ENCODE assay signal across 10 mouse cellular contexts in the genomic region with DNA sequence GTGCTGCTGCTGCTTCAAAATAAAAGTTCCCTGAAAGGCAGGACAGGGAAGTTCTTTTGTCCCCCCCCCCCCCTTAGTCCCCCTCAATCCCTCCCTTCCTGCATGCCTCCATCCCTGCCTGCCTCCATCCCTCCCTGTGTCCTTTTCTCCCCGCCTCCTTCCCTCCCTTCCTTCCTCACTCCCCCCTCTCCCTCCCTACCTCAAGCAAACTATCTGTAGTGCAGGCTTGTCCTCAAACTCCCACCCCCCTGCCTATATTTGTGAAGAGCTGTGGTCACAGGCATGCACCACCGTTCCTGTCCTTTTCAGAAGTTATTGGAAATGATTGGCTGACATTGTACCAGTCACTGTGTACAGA.
DNase-seq lines count a peak whose midpoint lies in the region; ATAC-seq and TF ChIP-seq lines count a peak whose summit lies in the region.
"Had no signal": no experiment of that assay in that cellular context is flagged by ENCODE, and none has a peak within 500 bp of the region (broad histone marks: within the 10 kb centered on the region; RNA-seq: fewer than 3 reads in every experiment).

No protein-coding gene starts in this region.

- H3K4me2 ChIP-seq in hindbrain, embryonic 11.5 days (replicated peaks; ENCODE audit: low read depth, low read length) = no peak overlapping the region
- H3K4me2 ChIP-seq in hindbrain, postnatal 0 days (ENCODE audit: low read depth, low read length) = no peak overlapping the region
- H3K4me2 ChIP-seq in hindbrain, embryonic 13.5 days = no peak overlapping the region
- 0 out of 2 replicates have a peak overlapping the region, but pooled peaks have one; percentile 32 for H3K4me2 ChIP-seq in stomach, postnatal 0 days (replicated peaks; ENCODE audit: low read depth)
- H3K4me2 ChIP-seq: liver, embryonic 12.5 days had no signal

- H3K36me3 ChIP-seq in hindbrain, embryonic 11.5 days (ENCODE audit: control insufficient read depth, insufficient read depth, low read length) = no peaks in the 10 kb centered on the region
- H3K36me3 ChIP-seq in hindbrain, postnatal 0 days (ENCODE audit: insufficient read depth, low read length) = no peaks in the 10 kb centered on the region
- H3K36me3 ChIP-seq in testis, adult 2 months (ENCODE audit: control insufficient read depth, insufficient read depth, low read length) = no peaks in the 10 kb centered on the region
- no peaks in the 10 kb centered on the region for H3K36me3 ChIP-seq in hindbrain, embryonic 13.5 days
- no peaks in the 10 kb centered on the region for H3K36me3 ChIP-seq in stomach, postnatal 0 days (ENCODE audit: control insufficient read depth, insufficient read depth, low read length)
- H3K36me3 ChIP-seq: liver, embryonic 12.5 days had no signal

- DNase-seq in hindbrain, embryonic 11.5 days (ENCODE audit: low spot score) = no peak
- DNase-seq in hindbrain, postnatal 0 days (ENCODE audit: low spot score) = no peak
- no peak for DNase-seq in testis, postnatal 10 days (ENCODE audit: low spot score)
- no peak for DNase-seq in stomach, postnatal 0 days (ENCODE audit: low spot score)
- no peak for DNase-seq in layer of hippocampus, adult 9-11 months
- no peak for DNase-seq in layer of hippocampus, postnatal 36 days
- DNase-seq: thymus, postnatal 14 days had no signal

- WGBS in hindbrain, embryonic 11.5 days = 25% methylated on average over 1 of the region's 2 CpGs
- WGBS in hindbrain, postnatal 0 days = 28% methylated on average over 2 of the region's 2 CpGs
- 25% methylated on average over 2 of the region's 2 CpGs for WGBS in hindbrain, embryonic 13.5 days
- 26% methylated on average over 2 of the region's 2 CpGs for WGBS in stomach, postnatal 0 days

- H3K4me3 ChIP-seq in hindbrain, embryonic 11.5 days (ENCODE audit: low read depth, low read length) = no peak overlapping the region
- no peak overlapping the region for H3K4me3 ChIP-seq in hindbrain, postnatal 0 days (ENCODE audit: low read length)
- peak overlapping the region; percentile 59 for H3K4me3 ChIP-seq in testis, adult 2 months (ENCODE audit: control insufficient read depth, low read depth, low read length)
- no peak overlapping the region for H3K4me3 ChIP-seq in hindbrain, embryonic 13.5 days
- no peak overlapping the region for H3K4me3 ChIP-seq in stomach, postnatal 0 days (ENCODE audit: low read depth, low read length)
- H3K4me3 ChIP-seq: liver, embryonic 12.5 days had no signal

- H3K27me3 ChIP-seq in hindbrain, embryonic 11.5 days (ENCODE audit: control insufficient read depth, insufficient read depth, low read length) = no peaks in the 10 kb centered on the region
- H3K27me3 ChIP-seq in hindbrain, postnatal 0 days (ENCODE audit: insufficient read depth, low read length) = no peaks in the 10 kb centered on the region
- H3K27me3 ChIP-seq in testis, adult 2 months (ENCODE audit: control insufficient read depth, insufficient read depth, low read length) = no peaks in the 10 kb centered on the region
- H3K27me3 ChIP-seq in hindbrain, embryonic 13.5 days = no peaks in the 10 kb centered on the region
- no peaks in the 10 kb centered on the region for H3K27me3 ChIP-seq in stomach, postnatal 0 days (ENCODE audit: control insufficient read depth, insufficient read depth, low read length)
- H3K27me3 ChIP-seq: liver, embryonic 12.5 days had no signal

- H3K4me1 ChIP-seq in hindbrain, embryonic 11.5 days (replicated peaks; ENCODE audit: control insufficient read depth, insufficient read depth, low read length) = no peaks in the 10 kb centered on the region
- 0 out of 2 replicates have a peak, but pooled peaks cover 12% of the 10 kb centered on the region for H3K4me1 ChIP-seq in hindbrain, postnatal 0 days (ENCODE audit: insufficient read depth, low read length)
- peaks cover 3% of the 10 kb centered on the region for H3K4me1 ChIP-seq in testis, adult 2 months (ENCODE audit: control insufficient read depth, insufficient read depth, low read length)
- H3K4me1 ChIP-seq in hindbrain, embryonic 13.5 days (replicated peaks) = peaks cover 23% of the 10 kb centered on the region
- H3K4me1 ChIP-seq in stomach, postnatal 0 days (replicated peaks; ENCODE audit: control insufficient read depth, insufficient read depth) = peaks cover 6% of the 10 kb centered on the region
- H3K4me1 ChIP-seq: liver, embryonic 12.5 days had no signal

- no peak for TF ChIP-seq CTCF in hindbrain, postnatal 0 days (IDR thresholded peaks at IDR 0.05; ENCODE audit: low read depth)
- no peak for TF ChIP-seq CTCF in testis, adult 2 months (IDR thresholded peaks at IDR 0.05; ENCODE audit: control insufficient read depth, insufficient read depth, insufficient replicate concordance, low read depth, low read length)
- no peak for TF ChIP-seq CTCF in stomach, postnatal 0 days (IDR thresholded peaks at IDR 0.05; ENCODE audit: low read depth)

- no peaks in the 10 kb centered on the region for H3K9me3 ChIP-seq in hindbrain, embryonic 11.5 days (ENCODE audit: control insufficient read depth, low read length)
- H3K9me3 ChIP-seq in hindbrain, postnatal 0 days (ENCODE audit: low read length) = no peaks in the 10 kb centered on the region
- no peaks in the 10 kb centered on the region for H3K9me3 ChIP-seq in hindbrain, embryonic 13.5 days
- no peaks in the 10 kb centered on the region for H3K9me3 ChIP-seq in stomach, postnatal 0 days (ENCODE audit: control insufficient read depth, low read length)
- H3K9me3 ChIP-seq: liver, embryonic 12.5 days had no signal

- peak; percentile 38; the same call in 1 of the 2 replicates for ATAC-seq in hindbrain, embryonic 11.5 days (ENCODE audit: low FRiP score)
- ATAC-seq in hindbrain, postnatal 0 days = no peak
- peak; percentile 80 for ATAC-seq in hindbrain, embryonic 13.5 days (ENCODE audit: low FRiP score)
- no peak for ATAC-seq in stomach, postnatal 0 days (ENCODE audit: low FRiP score, low TSS enrichment)
- ATAC-seq: liver, embryonic 12.5 days had no signal

- no peak overlapping the region for H3K9ac ChIP-seq in hindbrain, embryonic 11.5 days (ENCODE audit: low read depth, low read length)
- H3K9ac ChIP-seq in hindbrain, postnatal 0 days (replicated peaks; ENCODE audit: low read length) = no peak overlapping the region
- H3K9ac ChIP-seq in hindbrain, embryonic 13.5 days = no peak overlapping the region
- no peak overlapping the region for H3K9ac ChIP-seq in stomach, postnatal 0 days (ENCODE audit: low read length)
- H3K9ac ChIP-seq: liver, embryonic 12.5 days had no signal

- no peak for TF ChIP-seq EP300 in stomach, postnatal 0 days (optimal IDR thresholded peaks at IDR 0.05)

- TF ChIP-seq POLR2A in testis, adult 2 months (IDR thresholded peaks at IDR 0.05; ENCODE audit: control insufficient read depth, low read depth, low read length) = 0 out of 2 replicates have a peak, but pooled peaks have one; percentile 16

- no peak overlapping the region for H3K27ac ChIP-seq in hindbrain, embryonic 11.5 days (ENCODE audit: low read depth, low read length)
- H3K27ac ChIP-seq in hindbrain, postnatal 0 days = no peak overlapping the region; the same call in 1 of the 2 replicates
- no peak overlapping the region for H3K27ac ChIP-seq in testis, adult 2 months (ENCODE audit: control insufficient read depth, insufficient read depth, low read depth, low read length)
- H3K27ac ChIP-seq in hindbrain, embryonic 13.5 days = no peak overlapping the region; the same call in 1 of the 2 replicates
- 0 out of 2 replicates have a peak overlapping the region, but pooled peaks have one; percentile 40 for H3K27ac ChIP-seq in stomach, postnatal 0 days (replicated peaks)
- H3K27ac ChIP-seq: liver, embryonic 12.5 days had no signal

Comparison
In these comparisons a context has a peak if more than half of its experiments do, and no peak if none do; other contexts are left out.
1. ATAC-seq: peak in hindbrain, embryonic 11.5 days (single experiment) and hindbrain, embryonic 13.5 days (single experiment); none in hindbrain, postnatal 0 days (single experiment) and stomach, postnatal 0 days (single experiment).